Mouse (Mus musculus) CD4-positive, CD25-positive, alpha-beta regulatory T cell, adult 2 months (primary cell): ENCODE measurements around the gene Rpp25l.

Experiments
- DNase-seq: peaks from one replicate; pipeline ENCODE4 v3.0.0-alpha.2; 2012; ENCODE audit warnings: low read depth, low spot score

Gene Rpp25l

DNA sequence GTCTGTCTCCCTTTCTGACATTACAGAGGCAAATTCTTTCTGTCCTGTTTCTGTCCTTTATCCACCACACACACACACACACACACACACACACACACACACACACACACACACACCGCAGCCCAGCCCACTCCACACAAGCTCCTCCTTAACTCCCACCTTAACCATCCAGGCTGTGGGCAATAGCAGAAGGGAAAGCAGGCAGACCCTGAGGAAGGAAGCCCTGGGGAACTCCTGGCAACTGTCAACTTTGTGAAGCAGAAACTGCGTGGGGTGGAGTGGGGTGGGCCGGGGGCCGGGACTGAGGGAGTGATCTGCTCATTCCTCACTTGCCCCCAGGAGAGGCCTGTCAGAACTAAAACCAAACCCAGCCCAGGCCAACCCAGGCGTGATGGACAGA, 41.8 kb downstream of the Rpp25l start:
- DNase-seq = no peak

DNA sequence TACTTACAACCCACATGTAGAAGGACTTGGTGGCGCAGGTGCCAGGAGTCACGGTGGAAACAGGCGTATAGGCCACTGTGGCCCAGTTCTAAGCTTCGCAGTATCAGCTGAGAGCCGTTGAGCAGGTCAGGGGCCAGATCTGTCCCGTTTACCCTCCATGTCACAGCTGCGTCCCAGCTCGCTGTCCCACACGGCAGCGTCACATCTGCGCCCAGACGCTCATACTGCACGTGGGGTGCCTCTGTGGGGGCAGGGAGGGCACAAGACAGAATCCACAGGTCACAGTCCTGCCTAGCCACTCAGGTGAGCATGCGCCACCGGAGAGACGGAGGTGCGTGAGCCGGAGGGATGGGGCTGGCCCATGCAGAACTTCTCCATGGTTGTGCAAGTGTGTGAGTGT, 42.5 kb downstream of the Rpp25l start:
- DNase-seq = no peak

DNA sequence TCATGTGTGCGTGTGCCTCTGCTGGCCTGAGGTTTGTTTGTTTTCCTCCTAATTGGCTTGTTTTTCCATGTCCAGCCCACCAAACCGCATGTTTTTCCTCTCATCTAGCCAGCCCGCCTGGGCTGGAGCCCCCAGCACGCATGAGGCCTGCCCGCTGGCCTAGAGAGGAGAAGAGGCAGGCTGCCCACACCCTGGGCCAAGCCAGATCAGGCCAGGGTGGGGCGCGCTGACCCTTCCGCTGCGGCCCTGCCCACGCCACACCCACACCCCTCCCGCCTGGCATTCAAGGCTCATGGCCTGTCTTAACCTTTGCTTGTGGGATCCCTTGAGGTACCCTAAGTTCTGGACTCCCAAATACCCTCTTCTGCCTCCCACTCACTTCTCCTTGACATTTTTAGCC, 46.7 kb downstream of the Rpp25l start:
- no peak for DNase-seq

DNA sequence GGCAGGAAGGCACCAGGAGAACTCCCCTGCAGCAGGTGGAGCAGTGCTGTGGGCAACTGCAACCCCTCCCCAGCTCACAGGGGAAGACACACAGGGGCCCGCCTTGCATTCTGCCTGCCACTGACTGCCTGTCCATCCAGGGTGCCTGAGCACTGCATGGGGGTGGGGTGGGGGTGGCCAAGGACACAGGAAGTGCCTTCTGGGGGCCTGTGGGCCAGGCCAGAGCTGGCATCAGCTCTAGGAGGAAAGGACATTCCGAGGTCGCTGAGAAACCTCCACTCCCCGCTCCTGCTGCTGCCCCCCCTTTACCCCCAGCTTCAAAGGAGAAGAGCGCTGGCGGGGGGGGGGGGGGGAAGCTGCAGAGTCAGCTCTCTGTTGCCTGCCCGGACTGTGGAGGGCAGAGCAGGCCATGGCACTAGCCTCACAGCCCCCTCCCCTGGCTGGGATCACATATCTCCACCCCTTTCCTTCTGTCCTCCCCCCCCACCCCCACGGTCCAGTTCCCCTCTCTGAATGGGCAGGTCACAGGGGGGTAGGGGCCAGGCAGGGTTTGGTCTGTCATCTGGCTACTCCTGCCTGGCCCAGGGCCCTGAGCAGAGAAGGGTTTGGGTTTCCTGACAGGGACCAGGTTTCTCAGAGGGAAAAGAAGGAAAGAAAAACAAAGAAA, 48.2 kb downstream of the Rpp25l start:
- DNase-seq = no peak

DNA sequence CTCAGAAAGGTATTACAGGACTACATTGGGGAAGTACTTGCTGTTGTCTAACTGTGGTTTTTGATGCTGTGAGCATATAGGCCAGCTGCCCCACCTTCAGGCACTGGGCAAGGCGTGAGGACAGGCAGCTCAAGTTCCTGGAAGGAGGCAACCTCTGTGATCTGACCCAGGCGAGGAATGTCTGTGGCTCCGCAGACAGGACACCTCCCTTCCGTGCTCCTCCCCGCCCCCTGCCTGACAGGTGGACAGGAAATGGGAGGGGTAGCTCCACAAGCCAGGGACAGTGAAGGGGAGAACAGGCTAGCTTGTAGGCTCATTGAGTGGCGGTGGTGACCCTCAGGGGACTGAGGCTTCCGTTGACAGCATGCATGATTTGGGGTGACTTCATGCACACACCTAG, 48.8 kb downstream of the Rpp25l start:
- DNase-seq = no peak

DNA sequence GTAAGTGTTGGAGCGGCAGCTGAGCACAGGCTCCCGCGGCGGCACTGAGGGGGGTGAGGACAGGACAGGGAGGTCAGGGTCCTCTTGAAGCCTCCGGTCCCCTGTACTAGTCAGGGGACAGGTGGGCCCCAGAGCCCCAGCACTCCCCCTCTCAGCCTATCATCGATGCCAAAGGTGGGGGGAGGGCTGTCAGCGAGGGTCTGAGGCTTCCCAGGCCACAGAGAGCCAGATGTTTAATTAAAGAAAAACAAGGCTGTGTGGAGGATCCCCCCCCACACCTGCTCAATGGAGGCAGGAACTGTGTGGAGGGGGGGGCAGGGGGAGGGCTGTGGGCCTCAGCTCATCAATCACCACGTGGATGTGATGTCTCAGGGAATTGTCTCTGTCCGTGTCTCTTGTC, 49.7 kb downstream of the Rpp25l start:
- DNase-seq = no peak

DNA sequence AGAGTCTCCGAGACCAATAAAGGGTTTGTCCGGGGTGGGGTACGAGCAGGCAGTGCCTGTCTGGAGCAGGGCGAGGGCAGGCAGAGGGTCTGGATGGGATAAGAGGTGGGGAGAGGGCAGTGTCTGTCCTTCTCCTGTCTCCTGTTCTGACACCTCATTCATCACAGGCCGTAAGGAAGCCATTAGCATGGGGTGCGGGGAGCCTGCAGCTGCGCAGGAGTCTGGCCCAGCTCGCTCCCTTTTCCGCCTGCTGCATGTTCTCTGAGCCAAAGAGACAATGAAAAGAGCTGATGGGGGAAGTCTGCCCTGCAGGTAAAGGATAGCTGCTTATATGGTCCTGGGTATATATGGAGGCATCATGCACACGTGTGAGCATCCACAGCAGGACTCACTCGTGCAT, 50.6 kb downstream of the Rpp25l start:
- DNase-seq = no peak
